Mouse (Mus musculus) liver, adult (tissue): ENCODE results near the gene Qtrt1.
A peak's percentile ranks its signal among the peaks of the same experiment; 100 is the strongest.

Experiments used
- GATA4 ChIP-seq: IDR thresholded peaks from 2 replicates; pipeline ENCODE4 v1.6.1; 2014; ENCODE audit warnings: mild to moderate bottlenecking, low read length; ENCODE audit not compliant: insufficient replicate concordance

The Qtrt1 gene

DNA sequence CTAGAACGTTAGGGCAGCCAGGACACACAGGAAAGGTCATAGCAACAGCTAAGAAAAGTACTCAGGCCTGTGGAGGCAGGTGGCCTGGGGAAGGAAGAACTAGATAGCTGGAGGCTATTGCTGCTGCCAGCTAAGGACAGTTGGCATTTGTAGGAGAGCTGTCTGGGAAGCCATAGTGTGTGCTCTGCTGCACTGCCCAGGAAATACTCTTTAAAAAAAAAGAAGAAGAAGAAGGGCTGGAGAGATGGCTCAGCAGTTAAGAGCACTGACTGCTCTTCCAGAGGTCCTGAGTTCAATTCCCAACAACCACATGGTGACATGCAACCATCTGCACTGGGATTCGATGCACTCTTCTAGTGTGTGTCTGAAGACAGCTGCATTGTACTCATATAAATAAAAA, 41.8 kb downstream of the Qtrt1 start:
- TF ChIP-seq GATA4 = no peak

DNA sequence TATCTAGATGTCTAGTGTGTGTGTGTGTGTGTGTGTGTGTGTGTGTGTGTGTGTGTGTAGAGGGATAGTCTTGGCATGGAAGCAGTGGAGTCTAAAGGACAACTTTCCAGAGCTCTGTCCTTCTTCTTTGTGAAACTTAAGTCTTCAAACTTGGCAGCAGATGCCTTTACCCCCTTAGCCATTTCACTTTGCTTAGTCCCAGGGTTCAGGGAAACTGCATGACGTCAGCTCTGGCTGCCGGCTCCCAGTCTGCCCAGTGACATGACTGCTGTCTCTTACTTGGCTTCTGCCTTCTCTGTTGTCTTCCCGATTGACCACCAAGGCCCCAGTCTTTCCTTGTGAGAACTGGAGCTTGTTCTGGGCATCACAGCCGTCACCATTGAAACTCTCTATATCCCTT, 42.9 kb downstream of the Qtrt1 start:
- no peak for TF ChIP-seq GATA4

GRCm38 (mm10) chr9:21455103-21455770, 43.6 kb downstream of the Qtrt1 start:
- TF ChIP-seq GATA4 = no peak

DNA sequence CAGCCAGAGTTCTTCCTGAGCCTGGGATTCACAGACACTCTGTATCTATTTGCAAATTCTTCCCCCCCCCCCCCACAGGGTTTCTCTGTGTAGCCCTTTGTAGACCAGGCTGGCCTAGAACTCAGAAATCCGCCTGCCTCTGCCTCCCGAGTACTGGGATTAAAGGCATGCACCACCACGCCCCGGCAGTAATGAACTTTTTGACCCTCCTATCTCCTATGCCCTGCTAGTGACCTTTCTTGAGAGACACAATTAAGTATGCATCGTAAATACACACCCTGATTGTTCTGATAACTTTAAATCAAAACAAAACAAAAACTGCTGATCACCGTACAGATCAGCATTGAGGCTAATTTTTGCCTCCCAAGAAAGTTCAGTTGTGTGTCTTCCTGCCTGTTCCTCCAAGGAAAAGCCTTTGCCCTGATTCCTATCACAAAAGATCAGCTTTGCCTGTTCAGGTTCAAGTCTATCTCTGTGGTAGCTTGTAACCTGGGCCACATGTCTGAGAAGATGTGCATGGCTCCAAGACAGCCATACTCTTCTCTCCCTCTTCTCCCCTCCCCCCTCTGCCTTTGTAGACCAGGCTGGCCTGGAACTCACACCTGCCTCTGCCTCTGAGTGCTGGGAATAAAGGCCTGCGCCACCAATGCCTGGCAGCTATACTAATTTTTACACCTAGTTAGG, 44.8 kb downstream of the Qtrt1 start:
- no peak for TF ChIP-seq GATA4

GRCm38 (mm10) chr9:21456930-21457634, 45.4 kb downstream of the Qtrt1 start:
- TF ChIP-seq GATA4 = no peak

DNA sequence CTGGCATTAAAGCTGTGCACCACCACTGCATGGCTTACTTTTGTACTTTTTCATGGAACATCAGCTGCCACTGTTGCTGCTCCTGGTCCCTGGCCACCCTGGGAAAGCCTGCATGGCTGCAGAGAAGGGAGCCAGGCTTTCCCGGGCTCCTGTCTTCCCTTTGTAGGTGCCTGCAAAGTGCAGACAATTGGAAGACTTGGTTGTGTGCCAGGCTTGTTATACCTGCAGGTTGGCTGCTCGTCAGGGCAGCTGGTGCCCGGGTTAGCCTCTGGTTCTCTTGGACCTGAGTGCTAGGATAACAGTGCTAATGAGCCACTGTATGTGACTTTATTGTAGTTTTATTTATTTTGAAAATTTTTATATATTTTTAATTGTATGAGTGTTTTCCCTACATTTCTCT, 47.2 kb downstream of the Qtrt1 start:
- TF ChIP-seq GATA4 = no peak

- no peak for TF ChIP-seq GATA4
Measured at GRCm38 (mm10) chr9:21460400-21460940, 48.8 kb downstream of the Qtrt1 start.

DNA sequence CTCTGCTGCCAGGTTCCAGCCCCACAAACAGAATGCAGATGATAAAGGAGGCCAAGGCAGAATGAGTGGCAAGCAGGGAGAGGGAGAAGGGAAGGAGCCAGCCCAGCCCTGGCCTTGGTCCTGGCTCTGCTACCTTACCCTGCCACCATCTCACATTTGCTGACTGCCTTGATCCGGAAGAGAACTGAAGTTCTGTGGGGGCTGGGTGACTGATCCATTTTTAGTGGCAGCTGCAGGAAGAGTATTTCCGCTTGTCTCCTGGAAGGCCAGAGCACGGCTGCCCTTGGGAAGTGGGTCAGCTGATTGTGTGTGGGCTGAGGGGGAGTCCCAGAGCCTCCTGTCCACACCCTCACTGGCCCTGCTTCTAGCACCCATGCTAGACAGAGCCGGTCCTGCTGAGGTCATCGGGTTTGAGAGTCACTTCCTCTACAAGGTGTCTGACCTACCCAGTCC, 51.5 kb downstream of the Qtrt1 start:
- peak; percentile 81; the same call in 1 of the 2 replicates for TF ChIP-seq GATA4

GRCm38 (mm10) chr9:21463766-21464564, 52.3 kb downstream of the Qtrt1 start:
- no peak for TF ChIP-seq GATA4

DNA sequence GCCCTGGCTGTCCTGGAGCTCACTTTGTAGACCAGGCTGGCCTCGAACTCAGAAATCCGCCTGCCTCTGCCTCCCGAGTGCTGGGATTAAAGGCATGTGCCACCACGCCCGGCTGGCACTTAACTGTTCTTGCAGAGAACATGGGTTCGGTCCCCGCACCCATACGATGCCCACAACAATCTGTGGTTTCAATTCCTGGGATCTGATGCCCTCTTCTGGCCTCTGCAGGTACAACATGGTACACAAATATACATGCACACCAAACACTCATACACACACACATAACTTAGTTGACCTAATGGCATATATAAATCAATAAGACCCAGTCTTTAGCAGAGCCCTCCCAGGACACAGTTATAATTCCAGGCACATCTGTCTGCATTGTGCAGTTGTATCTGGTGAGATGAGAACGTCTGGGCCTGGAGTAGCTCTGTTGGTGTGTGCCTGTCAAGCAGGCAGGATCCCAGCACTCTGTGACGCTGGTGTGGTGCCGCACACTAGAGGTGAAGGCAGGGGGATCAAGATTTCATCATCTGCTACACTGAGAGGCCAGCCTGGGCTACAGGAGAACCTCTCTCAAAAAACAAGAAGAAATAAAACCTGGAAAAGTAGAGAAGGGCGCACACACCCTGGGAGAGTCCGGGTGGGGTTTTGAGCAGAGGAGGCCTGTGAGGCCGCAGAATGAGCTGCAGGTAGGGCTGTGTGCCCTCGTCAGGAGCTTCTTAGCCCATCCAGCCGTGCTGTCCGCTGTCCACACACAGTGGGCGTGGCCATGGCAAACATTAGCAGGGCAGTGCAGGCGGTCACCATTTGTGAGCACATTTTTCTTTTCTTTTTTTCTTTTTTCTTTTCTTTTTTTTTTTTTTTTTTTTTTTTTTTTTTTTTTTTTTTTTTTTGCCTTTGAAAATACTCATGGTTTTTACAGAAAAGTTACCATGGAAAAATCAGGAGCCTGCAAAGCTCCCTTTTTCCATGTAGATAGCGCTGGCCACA, 57.7 kb downstream of the Qtrt1 start:
- TF ChIP-seq GATA4 = no peak
